Mouse (Mus musculus) WW6 (cell line): ENCODE measurements at regions not wholly inside any gene's neighbourhood (a gene's known extent, or its start where the extent isn't known, plus 50 kb on each side); places are given as distances from the start of the nearest gene placed in this dataset.

Experiments used
- DNase-seq: peaks from one replicate; pipeline ENCODE4 v3.0.0-alpha.2; 2013; ENCODE audit warnings: low read depth, low spot score

GRCm38 (mm10) chr12:9404981-9405380 is 164.9 kb upstream of the Osr1 start:
- no peak for DNase-seq

GRCm38 (mm10) chr12:9419311-9419710 is 150.6 kb upstream of the Osr1 start:
- no peak for DNase-seq

- no peak for DNase-seq
These were observed 139.3 kb upstream of the Osr1 start for GRCm38 (mm10) chr12:9430656-9431055.

GRCm38 (mm10) chr12:9438575-9439161 is 131.2 kb upstream of the Osr1 start:
- no peak for DNase-seq

DNA sequence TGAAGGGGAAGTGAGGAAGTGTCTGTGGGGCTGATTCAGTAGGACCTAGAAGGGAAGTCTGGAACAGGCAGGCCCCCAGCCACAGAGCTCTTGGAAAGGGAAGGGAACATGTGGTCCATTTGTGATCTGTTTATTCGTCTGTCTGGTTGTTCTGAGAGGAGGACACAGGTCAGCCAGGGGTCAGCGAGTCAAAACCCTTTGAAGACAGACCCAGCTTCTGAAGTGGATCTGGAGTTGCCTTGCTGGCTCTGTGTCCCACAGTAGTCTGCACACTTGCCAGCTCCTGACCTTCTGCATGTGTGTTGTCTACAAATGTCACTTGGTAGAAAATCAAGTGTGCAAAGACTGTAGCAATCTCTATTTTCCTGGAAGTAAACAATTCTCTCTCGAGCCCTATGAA is 119.3 kb upstream of the Osr1 start:
- DNase-seq, result no peak

- no peak for DNase-seq
These were observed 109.7 kb upstream of the Osr1 start for GRCm38 (mm10) chr12:9460193-9460592.

DNA sequence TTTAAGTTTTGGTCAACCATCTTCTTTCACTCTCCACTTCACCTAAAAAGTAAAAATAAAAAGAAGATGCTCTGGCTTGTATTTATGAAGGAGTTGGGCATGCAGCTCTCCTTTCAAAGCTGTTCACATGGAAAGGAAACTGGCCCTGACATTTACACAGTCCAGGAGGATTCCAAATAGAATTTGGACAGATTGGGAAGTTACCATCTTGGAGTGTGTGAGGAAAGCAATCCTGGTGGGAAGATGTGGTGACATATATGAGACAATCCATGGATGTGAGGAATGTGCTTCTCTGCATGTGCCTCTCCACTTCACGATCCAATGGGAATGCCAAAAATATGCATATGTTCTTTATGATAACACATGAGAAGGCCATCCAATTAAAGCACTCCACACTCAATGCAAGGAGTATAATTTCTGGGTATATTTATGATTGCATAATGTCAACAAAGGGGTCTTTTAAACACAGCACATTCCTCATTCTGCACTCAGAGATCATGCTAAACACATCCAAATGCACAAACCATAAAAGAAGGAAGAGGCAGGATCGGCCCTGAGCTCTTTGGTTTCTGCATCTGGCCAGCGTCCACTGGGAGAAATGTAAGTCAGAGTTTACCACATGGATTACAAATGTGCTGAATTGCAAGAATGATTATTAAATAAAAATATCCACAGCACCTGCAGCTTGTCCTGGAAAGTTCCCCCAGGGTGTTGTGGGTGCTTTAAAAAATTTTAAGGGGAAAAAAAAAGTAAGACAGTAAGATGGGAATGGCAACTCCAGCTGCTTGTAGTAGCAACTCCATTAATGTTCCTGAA is 100.1 kb upstream of the Osr1 start:
- DNase-seq, result no peak

GRCm38 (mm10) chr12:9475836-9476235 is 94.1 kb upstream of the Osr1 start:
- no peak for DNase-seq

GRCm38 (mm10) chr12:9478201-9478600 is 91.7 kb upstream of the Osr1 start:
- DNase-seq, result no peak

- no peak for DNase-seq
These were observed 82.1 kb upstream of the Osr1 start for GRCm38 (mm10) chr12:9487674-9488413.

- no peak for DNase-seq
These were observed 56.0 kb upstream of the Osr1 start for GRCm38 (mm10) chr12:9513926-9514325.

DNA sequence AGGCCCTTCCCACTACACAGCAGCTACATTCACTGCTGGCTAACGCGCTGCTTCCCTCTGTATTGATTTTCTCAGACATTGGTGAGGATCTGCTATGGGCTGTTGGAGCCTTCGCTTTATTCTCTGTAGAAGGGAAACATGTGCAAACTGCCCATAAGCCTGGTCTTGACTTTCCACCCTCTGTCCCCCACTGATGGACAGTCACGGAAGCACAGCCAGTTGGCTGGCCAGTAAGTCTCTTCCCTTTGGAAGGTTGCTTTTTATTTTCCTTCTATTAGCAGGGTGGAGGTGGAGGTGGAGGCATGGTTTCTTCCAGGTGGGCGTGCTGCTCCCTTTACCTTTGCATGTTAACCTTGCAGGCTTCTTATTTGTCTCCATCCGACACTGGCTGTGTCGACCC is 51.1 kb upstream of the Osr1 start:
- DNase-seq, result no peak

DNA sequence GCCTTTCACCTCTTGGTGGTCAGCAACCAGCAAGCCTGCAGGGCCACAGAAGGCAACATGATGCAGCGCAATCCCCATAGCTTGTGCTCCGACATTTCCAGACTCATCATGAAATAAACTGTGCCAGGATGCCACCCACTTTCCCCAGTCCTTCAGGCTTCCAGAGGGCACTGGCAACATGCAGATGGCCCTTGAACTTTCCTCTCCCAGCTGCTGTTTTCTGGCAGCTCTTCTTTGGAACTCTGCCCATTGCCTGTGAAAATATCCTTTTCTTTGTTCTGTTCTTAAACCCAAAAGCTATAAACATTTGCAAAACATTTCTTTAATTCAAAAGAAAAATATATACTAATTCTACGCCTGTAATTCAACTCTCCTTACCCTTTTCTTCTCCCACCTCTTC is 50.6 kb upstream of the Osr1 start:
- DNase-seq, result no peak
